Mouse (Mus musculus) adrenal gland, postnatal 25 days (tissue): ENCODE data around the gene Tomm20. TPM values are rescaled to one million over a fixed set of nuclear protein-coding genes. Genes with fewer than 3 reads are reported as not detected.
"Not testable (repeated sequence)": the region's sequence is repeated elsewhere in the genome, so short reads cannot be mapped to it uniquely, and the experiment has no call there.

Source experiments
- DNase-seq: peaks from one replicate; pipeline ENCODE4 v3.0.0; 2021; ENCODE audit warnings: mixed read lengths
- long read RNA-seq: library from polyadenylated mRNA; stranded (forward); transcript quantifications from one replicate; pipeline ENCODE4 v2.0.0, GENCODE M21; 2021
- total RNA-seq: library from RNA; stranded (reverse); gene quantifications from 2 replicates; pipeline ENCODE4 v1.2.3, GENCODE M21; 2021

Gene Tomm20
- total RNA-seq, result 162 and 189 TPM in 2 replicates
- long read RNA-seq, full-length matches to known transcripts, result 197 of 206 reads
- long read RNA-seq, partial matches to known transcripts, result 1 of 206 reads
- long read RNA-seq, other reads (novel, unspliced or antisense), result 8 of 206 reads

DNA sequence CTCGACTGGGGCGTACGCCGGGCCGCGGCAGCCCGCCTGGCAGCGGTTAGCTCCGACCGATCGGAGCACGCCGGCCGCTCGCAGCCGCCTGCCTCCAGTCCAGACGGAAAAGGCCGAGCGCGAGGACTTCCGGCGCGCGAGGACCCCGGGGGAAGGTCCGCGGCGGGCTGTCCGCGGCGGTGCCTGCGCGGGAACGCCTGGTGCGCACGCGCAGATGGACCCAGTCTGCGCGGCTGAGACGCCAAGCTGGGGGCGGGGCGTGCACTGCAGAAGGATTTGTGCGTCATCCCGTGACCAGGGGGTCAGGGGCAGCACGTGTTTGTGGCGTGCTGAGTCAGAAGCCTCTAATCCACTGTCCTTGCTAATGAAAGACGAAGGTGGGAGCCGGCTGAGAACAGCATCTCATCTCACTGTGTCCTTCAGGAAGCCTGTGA, at the start of gene Tomm20:
Gene Tomm20 (minus strand): TSS at position 115 of the 434 bp plus-strand sequence.
- DNase-seq, result peak; percentile 99

DNA sequence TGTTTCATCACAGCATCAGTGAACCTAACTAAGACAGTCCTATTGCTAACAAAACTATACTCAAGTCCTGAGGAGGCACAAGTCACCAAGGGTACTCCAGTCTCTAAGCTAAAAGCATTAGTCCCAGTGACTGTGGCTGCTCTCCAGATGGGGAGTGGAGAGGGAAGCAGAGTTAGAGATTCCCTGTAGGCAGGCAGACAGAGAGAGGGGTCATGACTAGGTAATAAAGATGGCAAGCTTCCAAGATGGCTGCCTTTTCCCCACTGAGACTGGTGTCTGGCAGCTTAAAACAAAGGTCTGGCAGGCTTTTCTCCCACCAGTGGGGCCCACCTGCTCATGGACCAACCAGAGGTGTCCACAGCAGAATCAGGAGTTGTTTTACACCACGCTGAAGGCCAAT, 48.9 kb upstream of the Tomm20 start:
- DNase-seq, result no peak

DNA sequence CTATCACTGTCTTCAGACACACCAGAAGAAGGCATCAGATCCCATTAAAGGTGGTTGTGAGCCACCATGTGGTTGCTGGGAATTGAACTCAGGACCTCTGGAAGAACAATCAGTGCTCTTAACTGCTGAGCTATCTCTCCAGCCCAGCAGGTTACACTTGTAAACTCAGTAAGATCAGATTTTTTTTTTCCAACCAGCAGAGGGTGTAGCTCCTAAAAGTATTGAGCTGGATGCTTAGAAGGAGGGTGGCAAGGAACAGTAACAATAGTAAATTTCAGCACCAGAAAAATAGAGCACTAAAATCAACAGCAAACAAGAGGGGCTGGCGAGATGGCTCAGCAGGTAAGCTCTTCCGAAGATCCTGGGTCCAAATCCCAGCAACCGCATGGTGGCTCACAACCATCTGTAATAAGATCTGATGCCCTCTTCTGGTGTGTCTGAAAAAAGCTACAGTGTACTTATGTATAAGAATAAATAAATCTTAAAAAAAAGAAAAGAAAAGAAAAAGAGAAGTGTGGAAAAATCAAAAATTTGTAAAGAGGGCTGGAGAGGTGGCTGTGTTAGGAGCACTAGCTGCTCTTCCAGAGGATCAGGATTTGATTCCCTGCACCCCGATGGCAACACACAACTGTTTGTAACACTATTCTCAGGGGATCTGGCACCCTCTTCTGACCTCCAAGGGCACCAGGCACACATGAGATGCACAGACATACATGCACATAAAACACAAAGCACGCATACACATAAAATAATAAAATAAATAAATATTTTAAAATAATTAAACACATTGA, 43.9 kb upstream of the Tomm20 start:
- no peak for DNase-seq

DNA sequence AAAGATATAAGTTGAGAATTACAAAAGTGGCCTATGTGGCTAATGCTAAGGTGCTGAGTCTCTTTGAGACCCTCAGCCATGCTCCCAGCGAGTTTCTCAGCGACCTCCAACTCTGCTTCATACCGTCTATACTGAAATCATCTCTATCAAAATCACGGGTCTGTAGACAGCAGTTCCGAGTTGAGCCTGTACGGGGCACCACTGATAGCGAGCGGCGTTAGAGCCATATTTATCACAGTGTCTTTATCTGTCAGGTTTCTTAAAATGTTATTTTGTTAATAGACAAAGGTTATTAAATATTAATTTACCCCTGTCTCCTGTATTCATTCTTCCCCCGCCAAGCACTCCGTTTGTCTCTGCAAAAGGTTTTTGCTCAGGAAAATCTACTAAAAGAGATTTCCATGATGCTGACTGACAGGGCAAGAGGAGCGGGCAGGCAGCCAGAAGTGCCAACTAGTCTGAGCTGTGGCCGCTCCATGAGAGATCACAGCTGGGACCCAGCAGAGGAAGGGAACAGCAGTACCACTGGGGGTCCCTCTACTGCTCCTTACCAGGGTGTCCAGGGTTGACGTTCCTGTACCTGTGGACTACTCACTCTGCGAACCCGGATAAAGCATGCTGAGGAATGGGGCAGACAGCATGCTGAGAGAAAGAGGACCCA, 42.8 kb upstream of the Tomm20 start:
- no peak for DNase-seq

GRCm38 (mm10) chr8:126986495-126986894, 40.9 kb upstream of the Tomm20 start:
- peak; percentile 73 for DNase-seq

DNA sequence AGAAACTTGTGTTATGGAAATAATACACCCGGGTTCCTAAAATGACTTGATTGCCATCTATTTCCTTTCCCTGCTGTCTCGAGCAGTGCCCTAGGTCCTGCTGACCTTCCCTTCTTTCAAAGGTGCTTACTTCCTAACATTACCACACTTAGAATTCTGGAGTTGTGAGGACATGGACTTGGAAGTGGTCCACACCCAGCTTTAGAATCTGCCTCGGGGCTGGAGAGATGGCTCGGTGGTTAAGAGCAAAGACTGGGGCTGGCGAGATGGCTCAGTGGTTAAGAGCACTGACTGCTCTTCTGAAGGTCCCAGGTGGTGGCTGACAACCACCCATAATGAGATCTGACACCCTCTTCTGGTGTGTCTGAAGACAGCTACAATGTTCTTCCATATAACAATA, 34.4 kb upstream of the Tomm20 start:
- DNase-seq, result no peak

- no peak for DNase-seq
Observed at GRCm38 (mm10) chr8:126979091-126979920, 33.7 kb upstream of the Tomm20 start.

- not testable (repeated sequence) for DNase-seq
Observed at GRCm38 (mm10) chr8:126978535-126978934, 32.9 kb upstream of the Tomm20 start.

DNA sequence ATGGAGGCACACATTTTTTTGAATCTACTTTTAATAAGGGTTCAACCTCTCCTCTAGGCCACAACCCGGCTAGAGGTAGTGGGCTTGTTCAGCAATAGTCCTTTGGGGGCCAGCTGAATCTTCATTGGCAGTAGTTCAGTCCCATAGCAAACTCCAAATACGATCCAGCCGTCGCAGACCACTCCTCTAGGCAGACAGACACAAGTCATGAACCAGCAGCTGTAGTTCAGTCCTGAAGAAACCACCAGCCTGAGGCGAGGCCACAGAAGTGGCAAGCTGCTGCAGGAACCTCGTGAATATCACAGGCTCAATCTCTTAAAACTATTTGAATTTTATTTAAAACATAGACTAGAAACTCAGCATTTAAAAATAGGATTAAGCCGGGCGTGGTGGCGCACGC, 32.4 kb upstream of the Tomm20 start:
- DNase-seq, result no peak

DNA sequence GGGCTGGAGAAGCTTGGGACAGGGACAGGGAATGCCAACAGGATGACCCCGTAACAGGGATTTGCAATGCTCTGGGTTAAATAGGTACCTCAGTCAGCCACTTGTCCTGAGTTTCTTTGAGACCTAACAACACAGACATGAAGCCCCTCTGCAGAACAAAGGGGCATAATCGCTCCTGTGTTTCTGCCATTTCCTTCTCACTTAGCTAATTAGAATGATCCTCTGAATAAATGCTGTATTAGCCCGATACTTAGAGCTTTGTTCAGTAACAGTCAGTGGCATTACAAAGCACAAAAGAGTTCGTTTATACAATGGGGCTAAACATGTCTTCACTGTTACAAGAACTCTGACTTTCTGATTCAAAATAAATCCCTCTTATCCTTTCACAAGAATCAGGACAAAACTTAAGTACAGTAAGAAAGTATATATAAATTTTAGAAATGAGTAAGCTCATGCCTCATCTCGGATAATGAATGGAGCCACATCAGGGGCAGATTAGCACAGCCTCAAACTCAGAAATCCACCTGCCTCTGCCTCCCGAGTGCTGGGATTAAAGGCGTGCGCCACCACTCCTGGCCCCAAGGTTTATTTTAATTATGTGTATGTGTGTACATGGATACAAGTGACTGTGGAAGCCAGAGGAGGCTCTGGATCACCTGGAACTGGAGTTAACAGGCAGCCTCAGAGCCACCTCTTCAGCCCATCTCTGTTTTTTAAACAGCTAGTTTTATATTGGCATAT, 31.1 kb upstream of the Tomm20 start:
- DNase-seq, result no peak

GRCm38 (mm10) chr8:126975706-126976105, 30.1 kb upstream of the Tomm20 start:
- no peak for DNase-seq

DNA sequence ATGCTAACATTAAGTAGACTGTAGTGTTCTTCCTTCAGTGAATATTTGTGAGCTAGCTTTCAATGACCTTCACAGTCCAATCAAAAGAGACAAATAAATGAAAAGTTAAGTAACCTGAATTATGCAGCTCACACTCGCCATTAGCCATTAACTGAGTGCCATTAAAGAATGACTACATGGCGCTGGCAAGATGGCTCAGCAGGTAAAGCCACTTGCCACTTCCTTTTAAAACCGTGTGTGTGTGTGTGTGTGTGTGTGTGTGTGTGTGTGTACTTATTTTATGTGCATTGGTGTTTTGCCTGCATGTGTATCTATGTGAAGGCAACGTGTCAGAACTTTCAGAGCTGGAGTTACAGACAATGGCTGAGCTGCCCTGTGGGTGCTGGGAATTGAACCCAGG, 28.9 kb upstream of the Tomm20 start:
- no peak for DNase-seq

DNA sequence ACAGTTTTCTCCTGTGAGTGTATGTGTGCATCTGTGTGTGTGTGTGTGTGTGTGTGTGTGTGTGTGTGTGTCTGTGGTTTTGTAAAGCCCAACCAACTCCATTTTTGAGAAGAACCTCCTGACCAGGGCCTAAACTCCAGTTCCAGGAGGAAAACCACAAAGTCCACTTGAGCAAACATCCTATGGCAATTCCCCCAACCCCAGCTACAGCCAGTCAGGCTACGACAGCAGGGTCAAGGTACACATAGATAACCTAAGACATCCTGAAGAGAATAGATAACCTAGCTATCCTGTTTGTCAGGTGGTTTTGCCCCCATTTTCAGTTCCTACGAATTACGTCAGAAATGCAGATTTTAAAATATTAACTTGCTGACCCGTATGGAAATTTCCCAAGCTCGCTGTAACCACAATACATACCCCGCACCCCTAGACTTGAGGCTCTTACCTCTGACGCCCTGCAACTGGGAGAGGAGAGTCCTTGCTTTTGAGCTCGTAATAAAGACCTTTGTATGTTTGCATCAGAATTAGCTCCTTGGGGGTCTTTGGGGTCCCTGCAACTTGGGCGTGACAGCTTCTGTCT, 28.1 kb upstream of the Tomm20 start:
- no peak for DNase-seq

DNA sequence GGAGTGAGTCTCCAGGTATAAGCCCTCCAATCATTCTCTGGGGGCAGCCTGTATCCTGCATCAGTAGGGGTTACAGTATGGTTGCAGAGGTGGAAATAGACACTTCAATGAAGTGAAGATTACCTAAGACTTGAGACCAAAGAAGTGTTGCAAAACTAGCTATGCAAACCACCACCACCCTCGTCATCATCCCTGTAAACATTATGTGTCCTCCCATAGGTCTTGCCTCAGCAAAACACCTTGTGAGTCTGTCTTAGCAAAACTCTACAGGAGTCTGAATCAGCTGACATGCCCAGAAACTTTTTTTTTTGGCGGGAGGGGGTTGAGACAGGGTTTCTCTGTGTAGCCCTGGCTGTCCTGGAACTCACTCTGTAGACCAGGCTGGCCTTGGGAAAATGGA, 27.0 kb upstream of the Tomm20 start:
- DNase-seq, result no peak

DNA sequence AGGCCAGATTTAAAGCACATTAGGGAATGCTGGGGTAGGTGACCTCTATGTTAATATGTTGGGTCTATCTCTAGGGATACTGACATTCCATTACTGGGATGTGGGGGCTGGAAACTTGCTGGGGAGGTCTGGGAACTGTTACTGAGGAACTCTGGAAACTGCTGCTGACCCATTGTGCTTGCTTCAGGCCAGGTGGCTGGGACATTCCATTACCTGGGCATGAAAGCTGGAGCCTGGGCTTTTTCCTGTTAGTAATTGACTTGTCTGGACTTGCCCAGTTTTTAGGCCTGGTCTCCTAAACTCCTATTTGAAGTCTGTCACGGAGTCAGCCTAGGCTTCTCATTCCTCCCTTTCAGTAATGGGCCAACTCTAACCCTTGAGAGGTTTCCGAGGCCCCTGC, 26.5 kb upstream of the Tomm20 start:
- no peak for DNase-seq

GRCm38 (mm10) chr8:126971314-126971664, 25.6 kb upstream of the Tomm20 start:
- DNase-seq, result no peak

- DNase-seq, result peak; percentile 90
Observed at GRCm38 (mm10) chr8:126970579-126971313, 25.1 kb upstream of the Tomm20 start, which contains the start of gene Rbm34. Rbm34 (minus strand) TSS chr8:126971071.

GRCm38 (mm10) chr8:126969546-126969945, 23.9 kb upstream of the Tomm20 start:
- DNase-seq, result no peak

DNA sequence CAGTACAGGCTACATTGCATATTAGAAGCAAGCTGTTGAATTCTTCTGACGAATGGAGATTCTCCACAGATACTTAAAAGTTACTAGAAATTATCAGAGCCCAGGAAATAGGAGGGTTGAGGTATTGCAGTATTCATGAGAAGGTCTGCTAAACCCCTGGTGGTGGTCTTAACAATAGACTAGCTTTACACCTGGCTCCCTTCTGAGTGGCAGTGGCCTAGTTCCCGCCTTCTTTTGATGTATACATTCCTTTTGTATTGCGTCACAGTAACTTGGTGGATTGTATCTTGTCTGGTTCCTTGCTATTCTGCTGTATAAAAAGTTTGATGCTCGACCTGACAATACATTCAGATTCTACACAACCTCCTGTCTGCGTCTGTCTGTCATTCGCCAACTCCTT, 22.5 kb upstream of the Tomm20 start:
- DNase-seq, result no peak

- DNase-seq, result no peak
Observed at GRCm38 (mm10) chr8:126965246-126965645, 19.6 kb upstream of the Tomm20 start.

- DNase-seq, result no peak
Observed at GRCm38 (mm10) chr8:126962871-126963270, 17.2 kb upstream of the Tomm20 start.
